Mouse (Mus musculus): ENCODE results near the gene Cuedc1. TPM values are rescaled to one million over a fixed set of nuclear protein-coding genes. Genes with fewer than 3 reads are reported as not detected.

The Cuedc1 gene
- polyA plus RNA-seq, 1 experiment, result not detected

DNA sequence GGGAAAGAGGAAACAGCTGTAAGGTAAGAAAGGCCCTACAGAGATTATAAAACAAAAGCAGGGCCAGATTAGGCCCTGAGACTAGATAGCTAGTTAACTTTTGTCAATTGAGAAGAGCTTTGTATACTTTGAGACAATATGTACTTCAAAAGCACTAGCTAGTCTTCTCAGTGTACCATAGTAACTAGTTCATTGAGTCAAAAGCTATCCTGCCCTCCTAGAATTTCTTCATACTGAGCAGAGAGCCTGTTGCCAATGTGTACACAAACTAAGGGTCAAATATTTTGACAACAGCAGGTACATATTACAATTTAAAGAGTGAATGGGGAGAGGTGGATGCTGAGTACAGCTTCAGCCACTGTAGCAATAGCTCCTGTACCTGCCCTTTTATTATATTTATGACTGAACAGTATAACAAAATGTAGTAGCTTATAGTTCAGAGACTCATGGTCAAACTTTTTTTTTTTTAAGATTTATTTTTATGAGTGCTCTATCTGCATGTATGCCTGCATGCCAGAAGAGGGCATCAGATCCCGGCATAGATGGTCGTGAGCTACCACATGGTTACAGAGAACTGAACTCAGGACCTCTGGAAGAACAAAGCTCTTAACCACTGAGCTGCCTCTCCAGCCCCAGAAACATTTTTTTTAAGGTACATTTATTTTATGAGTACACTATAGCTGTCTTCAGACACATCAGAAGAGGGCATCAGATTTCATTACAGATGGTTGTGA, 35.8 kb upstream of the Cuedc1 start:
- WGBS, result 68% methylated on average over 2 of the region's 2 CpGs
- Histone ChIP-seq H3K4me3 (ENCODE audit: insufficient read depth, low read depth, low read length) (no peak overlapping the region), H3K27ac (ENCODE audit: insufficient read depth, low read depth, low read length) (no peak overlapping the region), H3K4me1 (ENCODE audit: control insufficient read depth, insufficient read depth, low read length) (no peaks in the 10 kb centered on the region)
- TF ChIP-seq POLR2A (IDR thresholded peaks at IDR 0.05; ENCODE audit: insufficient read depth, low read depth, low read length) (no peak), CTCF (IDR thresholded peaks at IDR 0.05; ENCODE audit: insufficient read depth, low read depth, low read length) (no peak)

DNA sequence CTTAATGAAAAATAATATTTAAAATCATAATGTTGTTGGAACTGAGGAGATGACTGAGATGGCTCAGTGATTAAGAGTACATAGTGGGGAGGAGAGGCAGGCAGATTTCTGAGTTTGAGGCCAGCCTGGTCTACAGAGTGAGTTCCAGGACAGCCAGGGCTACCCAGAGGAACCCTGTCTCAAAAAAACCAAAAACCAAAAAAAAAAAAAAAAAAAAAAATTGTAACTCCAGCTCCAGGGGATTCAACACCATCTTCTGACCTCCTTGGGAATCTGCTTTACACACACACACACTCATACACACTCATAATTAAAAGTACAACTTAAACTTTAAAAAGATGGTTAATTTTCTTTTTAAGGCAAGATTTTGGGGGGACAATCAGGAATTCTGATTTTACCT, 32.1 kb upstream of the Cuedc1 start:
- 0 out of 2 replicates have a peak, but pooled peaks cover 2% of the 10 kb centered on the region for H3K4me1 ChIP-seq (ENCODE audit: control insufficient read depth, insufficient read depth, low read length)
- no peak overlapping the region for H3K27ac ChIP-seq (ENCODE audit: insufficient read depth, low read depth, low read length)
- no peak for TF ChIP-seq CTCF (IDR thresholded peaks at IDR 0.05; ENCODE audit: insufficient read depth, low read depth, low read length)
- no peak for TF ChIP-seq POLR2A (IDR thresholded peaks at IDR 0.05; ENCODE audit: insufficient read depth, low read depth, low read length)
- H3K4me3 ChIP-seq (ENCODE audit: insufficient read depth, low read depth, low read length), result no peak overlapping the region

DNA sequence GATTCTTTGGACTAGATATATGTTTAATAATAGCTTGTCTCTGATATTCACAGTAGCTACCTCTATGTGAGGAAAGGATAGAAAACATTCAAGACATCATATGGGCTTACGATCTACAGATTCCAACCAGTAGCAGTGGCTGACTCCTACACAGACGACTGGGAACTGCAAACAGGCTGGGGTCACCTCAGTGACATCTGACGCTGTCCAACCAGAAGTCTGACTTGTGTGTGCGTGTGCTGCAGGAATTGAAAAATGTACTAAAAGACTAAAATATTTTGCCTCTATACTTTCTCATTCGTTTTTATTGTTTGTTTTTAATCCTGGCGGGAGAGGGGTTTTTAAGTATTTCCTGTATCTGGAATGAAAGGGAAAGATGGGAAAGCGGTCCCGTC, 30.7 kb upstream of the Cuedc1 start:
- 0% methylated on average over 8 of the region's 8 CpGs for WGBS
- no peak for TF ChIP-seq POLR2A (IDR thresholded peaks at IDR 0.05; ENCODE audit: insufficient read depth, low read depth, low read length)
- no peak for TF ChIP-seq CTCF (IDR thresholded peaks at IDR 0.05; ENCODE audit: insufficient read depth, low read depth, low read length)

DNA sequence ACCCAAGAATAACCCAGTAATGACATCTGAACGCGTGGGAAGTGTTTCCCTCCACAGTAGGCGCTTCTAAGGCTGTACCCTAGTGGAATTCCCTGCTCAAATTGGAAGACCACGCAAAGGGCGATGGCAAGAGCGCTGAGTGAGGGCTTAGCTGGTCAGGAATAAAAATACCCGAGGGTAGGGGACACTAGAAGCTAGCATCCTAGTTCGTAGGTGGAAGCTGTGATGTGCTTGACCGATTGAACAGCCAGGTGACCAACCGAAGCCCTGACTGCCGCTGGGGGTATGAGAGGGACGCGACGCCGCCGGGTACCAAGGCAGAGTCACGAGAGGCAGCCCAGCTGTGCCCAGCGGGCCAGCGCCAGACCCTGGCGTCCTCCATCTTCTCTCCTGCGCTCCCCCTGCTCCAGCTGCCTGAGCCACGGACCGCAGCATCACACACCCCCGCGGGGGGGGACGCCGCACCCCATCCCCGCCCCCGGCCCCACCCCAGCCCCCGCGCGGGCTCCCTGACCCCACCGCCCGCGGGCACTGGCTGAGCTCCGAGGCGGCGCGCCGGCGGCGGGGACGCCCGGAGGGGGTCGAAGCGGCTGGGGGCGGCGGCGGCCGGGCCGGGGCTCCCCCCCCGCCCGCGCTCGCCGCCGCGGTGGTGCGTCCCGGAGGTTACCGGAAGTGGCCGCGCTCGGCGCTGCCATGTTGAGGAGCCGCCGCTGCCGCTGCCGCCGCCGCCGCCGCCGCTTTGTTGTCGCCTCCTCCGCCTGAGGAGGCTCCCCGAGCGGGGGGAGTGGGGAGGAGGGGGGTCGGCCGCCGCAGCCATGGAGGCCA, 30.1 kb upstream of the Cuedc1 start, which contains the start of gene Vezf1:
Vezf1 (plus strand) TSS at position 694 of the 825 bp plus-strand sequence.
- WGBS, result 3% methylated on average over 72 of the region's 81 CpGs
- H3K4me1 ChIP-seq (ENCODE audit: control insufficient read depth, insufficient read depth, low read length), result 0 out of 2 replicates have a peak, but pooled peaks cover 2% of the 10 kb centered on the region
- H3K27ac ChIP-seq (ENCODE audit: insufficient read depth, low read depth, low read length), result peak within 1 kb of the TSS; percentile 99
- peak within 1 kb of the TSS; percentile 79 for H3K4me3 ChIP-seq (ENCODE audit: insufficient read depth, low read depth, low read length)
- peak; percentile 23; the same call in 1 of the 2 replicates for TF ChIP-seq POLR2A (IDR thresholded peaks at IDR 0.05; ENCODE audit: insufficient read depth, low read depth, low read length)
- no peak for TF ChIP-seq CTCF (IDR thresholded peaks at IDR 0.05; ENCODE audit: insufficient read depth, low read depth, low read length)

More for the DNA sequence above, 30.7 kb upstream of the Cuedc1 start:
- H3K4me1 ChIP-seq (ENCODE audit: control insufficient read depth, insufficient read depth, low read length), result 0 out of 2 replicates have a peak, but pooled peaks cover 2% of the 10 kb centered on the region
- H3K27ac ChIP-seq (ENCODE audit: insufficient read depth, low read depth, low read length), result peak overlapping the region; percentile 99
- peak overlapping the region; percentile 79 for H3K4me3 ChIP-seq (ENCODE audit: insufficient read depth, low read depth, low read length)

DNA sequence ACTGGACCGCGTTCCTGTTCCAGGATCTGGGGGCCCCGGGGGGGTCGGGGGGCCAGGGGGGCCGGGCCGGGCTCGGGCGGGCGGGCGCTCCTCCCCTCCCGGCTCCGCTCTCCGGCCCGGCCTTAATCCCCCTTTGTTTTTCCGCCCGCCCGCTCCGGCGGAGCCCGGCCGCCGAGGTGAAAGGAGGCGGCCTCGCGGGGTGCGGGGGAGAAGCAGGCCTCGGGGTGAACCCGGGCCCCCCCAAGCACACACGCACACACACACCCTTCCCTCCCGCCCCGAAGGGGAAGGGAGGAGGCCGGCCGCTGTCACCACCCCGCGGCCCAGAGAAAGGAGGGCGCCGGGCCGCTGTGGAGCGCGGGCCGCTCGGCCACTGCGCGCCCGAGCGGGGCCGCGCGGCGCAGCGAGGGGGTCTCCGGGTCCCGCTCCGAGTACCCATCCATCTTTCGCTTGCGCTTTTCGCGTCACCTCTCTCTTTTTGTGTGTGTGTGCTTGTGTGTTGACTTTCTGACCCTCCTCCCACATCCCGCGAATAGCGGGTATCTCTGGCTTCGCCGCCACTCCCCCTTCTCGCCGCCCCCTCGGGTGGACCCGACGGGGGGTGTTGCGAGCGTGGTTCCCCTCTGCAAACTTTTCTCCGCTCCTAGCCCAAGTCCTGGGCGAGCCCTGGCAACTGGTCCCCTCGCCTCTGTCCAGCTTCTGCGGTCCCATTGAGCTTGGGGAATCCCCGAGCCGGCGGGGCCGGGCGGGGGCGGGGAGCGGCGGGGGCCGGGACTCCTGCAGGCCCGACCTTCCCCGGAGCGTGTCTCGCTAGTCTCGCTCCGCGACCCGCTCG, 29.2 kb upstream of the Cuedc1 start:
- TF ChIP-seq POLR2A (IDR thresholded peaks at IDR 0.05; ENCODE audit: insufficient read depth, low read depth, low read length) (0 out of 2 replicates have a peak, but pooled peaks have one; percentile 31), CTCF (IDR thresholded peaks at IDR 0.05; ENCODE audit: insufficient read depth, low read depth, low read length) (no peak)
- Histone ChIP-seq H3K4me1 (ENCODE audit: control insufficient read depth, insufficient read depth, low read length) (peaks cover 9% of the 10 kb centered on the region), H3K27ac (ENCODE audit: insufficient read depth, low read depth, low read length) (peak overlapping the region; percentile 19), H3K4me3 (ENCODE audit: insufficient read depth, low read depth, low read length) (peak overlapping the region; percentile 79)
- WGBS, result under 1% methylated on average over 77 of the region's 92 CpGs

DNA sequence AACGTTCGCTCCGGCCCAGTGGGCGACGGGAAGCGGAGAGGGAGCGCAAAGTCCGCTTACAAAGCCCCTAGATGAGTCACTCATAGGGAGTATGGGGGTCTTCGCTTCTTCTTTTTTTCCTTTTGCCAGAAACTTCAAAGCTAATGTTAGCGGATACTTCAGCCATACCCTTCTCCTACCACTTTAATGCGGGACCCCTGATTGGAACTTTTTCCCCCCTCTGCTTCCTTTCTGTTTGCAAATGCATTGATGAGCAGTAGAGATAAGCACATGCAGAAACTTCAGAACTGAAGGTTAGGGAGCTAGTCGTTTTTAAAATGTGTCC, 28.6 kb upstream of the Cuedc1 start:
- TF ChIP-seq POLR2A (IDR thresholded peaks at IDR 0.05; ENCODE audit: insufficient read depth, low read depth, low read length) (no peak), CTCF (IDR thresholded peaks at IDR 0.05; ENCODE audit: insufficient read depth, low read depth, low read length) (no peak)
- Histone ChIP-seq H3K4me1 (ENCODE audit: control insufficient read depth, insufficient read depth, low read length) (peaks cover 9% of the 10 kb centered on the region), H3K27ac (ENCODE audit: insufficient read depth, low read depth, low read length) (no peak overlapping the region), H3K4me3 (ENCODE audit: insufficient read depth, low read depth, low read length) (peak overlapping the region; percentile 79)
- under 1% methylated on average over 12 of the region's 12 CpGs for WGBS

DNA sequence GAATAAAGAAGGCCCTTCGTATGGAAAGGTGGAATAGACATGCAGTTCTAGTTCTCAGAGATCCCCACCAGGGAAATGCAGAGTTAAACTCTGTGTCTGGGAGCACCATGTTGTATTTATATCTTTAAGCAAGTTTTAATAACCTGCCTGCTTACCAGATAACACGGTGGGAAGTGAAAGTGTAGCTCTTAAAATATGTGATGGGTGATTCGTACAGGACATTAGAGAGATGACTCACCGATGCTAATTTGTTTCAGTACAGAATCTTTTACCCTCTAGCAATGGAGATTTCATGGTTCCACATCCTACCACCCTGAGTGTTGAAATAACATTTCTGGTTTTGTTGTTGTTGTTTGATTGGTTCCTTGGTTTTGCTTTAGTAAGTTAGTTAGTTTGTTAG, 27.5 kb upstream of the Cuedc1 start:
- peaks cover 9% of the 10 kb centered on the region for H3K4me1 ChIP-seq (ENCODE audit: control insufficient read depth, insufficient read depth, low read length)
- TF ChIP-seq CTCF (IDR thresholded peaks at IDR 0.05; ENCODE audit: insufficient read depth, low read depth, low read length), result no peak
- TF ChIP-seq POLR2A (IDR thresholded peaks at IDR 0.05; ENCODE audit: insufficient read depth, low read depth, low read length), result no peak
- WGBS, result 25% methylated on average over 4 of the region's 4 CpGs
- H3K27ac ChIP-seq (ENCODE audit: insufficient read depth, low read depth, low read length), result no peak overlapping the region
- H3K4me3 ChIP-seq (ENCODE audit: insufficient read depth, low read depth, low read length), result no peak overlapping the region

DNA sequence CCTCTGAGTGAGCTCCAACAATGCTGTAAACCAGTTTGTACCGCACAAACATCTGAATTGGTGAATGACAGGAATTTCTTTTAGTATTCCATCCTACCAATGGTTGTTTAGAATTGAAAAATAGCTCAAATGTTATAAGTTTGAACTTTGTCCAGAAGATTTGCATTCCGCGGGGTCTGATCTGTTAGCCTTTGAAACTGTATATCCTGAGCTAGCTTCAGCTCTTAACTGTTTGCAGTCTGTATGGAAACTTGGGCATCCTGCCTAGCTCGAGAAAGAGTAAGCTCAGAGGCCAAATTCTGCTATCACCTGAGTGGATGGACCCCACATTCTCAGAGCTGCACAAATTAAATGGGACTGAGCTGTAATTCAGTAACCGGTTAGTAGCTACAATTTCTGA, 26.7 kb upstream of the Cuedc1 start:
- TF ChIP-seq CTCF (IDR thresholded peaks at IDR 0.05; ENCODE audit: insufficient read depth, low read depth, low read length) (no peak), POLR2A (IDR thresholded peaks at IDR 0.05; ENCODE audit: insufficient read depth, low read depth, low read length) (no peak)
- Histone ChIP-seq H3K4me1 (ENCODE audit: control insufficient read depth, insufficient read depth, low read length) (peaks cover 9% of the 10 kb centered on the region), H3K27ac (ENCODE audit: insufficient read depth, low read depth, low read length) (no peak overlapping the region), H3K4me3 (ENCODE audit: insufficient read depth, low read depth, low read length) (no peak overlapping the region)
- WGBS, result 56% methylated on average over 5 of the region's 5 CpGs
